Mouse (Mus musculus): ENCODE data around the gene Rap2c. TPM values are rescaled to one million over a fixed set of nuclear protein-coding genes. Genes with fewer than 3 reads are reported as not detected.

Rap2c gene
- polyA plus RNA-seq (2012; rRNA removed), result 6.2 and 7.3 TPM in 2 replicates

DNA sequence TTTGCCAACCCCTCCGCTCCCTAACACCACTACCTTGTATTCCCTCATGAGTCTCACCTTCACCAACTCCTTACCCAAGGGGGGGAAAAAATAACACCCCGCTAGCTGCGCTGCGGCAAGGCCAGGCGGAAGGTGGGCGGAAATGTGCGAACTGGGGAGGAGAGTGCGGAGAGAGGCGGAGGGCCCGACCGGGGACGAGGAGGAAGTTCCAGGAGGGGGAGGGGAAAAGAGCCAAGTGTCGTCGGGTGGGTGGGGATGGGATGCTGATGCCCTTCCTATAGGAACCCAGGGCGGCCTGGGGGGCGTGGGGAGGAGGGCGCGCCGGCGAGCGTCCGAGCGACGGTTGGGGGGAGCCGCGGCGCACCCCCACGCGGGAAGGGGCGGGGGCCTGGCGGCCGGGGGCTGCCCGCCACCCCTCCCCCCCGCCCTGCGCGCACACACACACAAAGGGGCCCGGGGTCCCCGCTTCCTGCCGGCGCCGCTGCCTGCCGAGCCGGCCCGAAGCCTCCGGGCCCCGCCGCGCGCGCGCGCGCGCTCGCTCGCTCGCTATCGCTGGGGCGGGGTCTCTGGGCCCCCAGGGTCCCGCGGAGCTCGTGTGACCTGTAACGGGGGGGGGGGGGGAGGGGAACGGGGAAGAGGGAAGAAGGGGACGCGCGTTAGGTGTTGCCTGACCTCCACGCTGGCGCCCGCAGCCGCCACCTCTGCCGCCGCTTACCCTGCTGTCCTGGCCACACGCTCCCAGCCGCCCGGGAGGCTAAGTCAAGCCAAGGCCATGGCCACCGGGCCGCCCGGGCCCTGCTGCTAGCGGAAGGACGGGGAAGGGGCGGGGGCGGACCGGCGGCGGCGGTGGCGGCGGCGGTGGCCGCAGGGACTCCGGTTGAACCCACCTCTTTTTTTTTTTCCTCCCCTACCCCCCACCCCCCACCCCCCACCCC, at the start of gene Rap2c:
Gene Rap2c, minus strand, starts transcription at position 168 of the 935 bp plus-strand sequence.
- WGBS, result under 1% methylated on average over 45 of the region's 92 CpGs
- DNase-seq, result peak; percentile 73
- peak within 1 kb of the TSS; percentile 89 for H3K27ac ChIP-seq (ENCODE audit: control insufficient read depth, insufficient read depth, low read length)
- peak within 1 kb of the TSS; percentile 98 for H3K4me3 ChIP-seq (ENCODE audit: control insufficient read depth, insufficient read depth, low read length)
- no peaks in the 10 kb centered on the region; the same call in 1 of the 2 replicates for H3K36me3 ChIP-seq (ENCODE audit: control insufficient read depth, insufficient read depth, low read length)
- no peaks in the 10 kb centered on the region for H3K4me1 ChIP-seq (replicated peaks; ENCODE audit: control insufficient read depth, insufficient read depth, low read length)
- no peaks in the 10 kb centered on the region for H3K27me3 ChIP-seq (ENCODE audit: control insufficient read depth, insufficient read depth, low read length)
- TF ChIP-seq CTCF (IDR thresholded peaks at IDR 0.05; ENCODE audit: borderline replicate concordance, control insufficient read depth, extremely low read depth, insufficient read depth, low read length, poor library complexity), result no peak
- TF ChIP-seq POLR2A (IDR thresholded peaks at IDR 0.05; ENCODE audit: control insufficient read depth, extremely low read depth, insufficient read depth, low read length, poor library complexity), result 0 out of 2 replicates have a peak, but pooled peaks have one; percentile 27

DNA sequence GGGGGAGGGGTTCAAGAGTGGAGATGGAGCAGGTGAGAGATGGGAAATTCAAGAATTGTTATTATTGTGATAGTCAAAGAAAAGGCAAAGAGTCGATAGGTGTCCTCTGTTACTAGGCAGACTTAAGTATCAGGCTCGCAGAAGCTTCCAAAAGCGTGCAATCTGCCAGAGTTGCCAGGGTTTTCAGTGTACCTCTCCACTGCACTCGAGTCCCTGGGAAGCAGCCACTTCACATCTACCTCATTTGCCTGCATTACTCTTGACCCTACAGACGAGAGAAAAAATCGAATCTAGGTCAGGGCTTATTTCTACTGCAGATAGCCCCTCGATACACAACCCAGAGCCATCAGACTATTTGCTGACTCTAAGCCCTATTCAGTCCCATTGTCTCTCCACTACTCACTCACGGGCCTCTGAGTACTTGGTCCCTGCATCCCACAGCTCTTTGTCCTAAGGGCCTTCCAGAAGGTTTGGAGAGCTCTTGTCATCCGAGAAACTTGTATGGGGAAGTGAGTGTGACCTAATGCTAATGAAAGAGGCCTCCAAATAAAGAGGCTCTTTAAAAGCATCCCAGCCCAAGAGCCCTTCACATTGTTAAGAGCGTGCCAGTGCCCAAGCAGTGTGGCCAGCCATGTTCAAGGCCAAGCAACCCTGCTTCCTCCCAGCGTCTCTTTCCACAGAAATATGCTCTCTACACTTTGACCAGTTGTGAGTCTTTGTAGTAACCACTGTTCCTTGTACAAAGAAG, 48.9 kb upstream of the Rap2c start:
- Histone ChIP-seq H3K36me3 (ENCODE audit: control insufficient read depth, insufficient read depth, low read length) (no peaks in the 10 kb centered on the region), H3K27me3 (ENCODE audit: control insufficient read depth, insufficient read depth, low read length) (no peaks in the 10 kb centered on the region), H3K27ac (ENCODE audit: control insufficient read depth, insufficient read depth, low read length) (no peak overlapping the region), H3K4me1 (replicated peaks; ENCODE audit: control insufficient read depth, insufficient read depth, low read length) (no peaks in the 10 kb centered on the region), H3K4me3 (ENCODE audit: control insufficient read depth, insufficient read depth, low read length) (no peak overlapping the region)
- TF ChIP-seq CTCF (IDR thresholded peaks at IDR 0.05; ENCODE audit: borderline replicate concordance, control insufficient read depth, extremely low read depth, insufficient read depth, low read length, poor library complexity) (no peak), POLR2A (IDR thresholded peaks at IDR 0.05; ENCODE audit: control insufficient read depth, extremely low read depth, insufficient read depth, low read length, poor library complexity) (no peak)
- 90% methylated on average over 11 of the region's 11 CpGs for WGBS
- no peak for DNase-seq

DNA sequence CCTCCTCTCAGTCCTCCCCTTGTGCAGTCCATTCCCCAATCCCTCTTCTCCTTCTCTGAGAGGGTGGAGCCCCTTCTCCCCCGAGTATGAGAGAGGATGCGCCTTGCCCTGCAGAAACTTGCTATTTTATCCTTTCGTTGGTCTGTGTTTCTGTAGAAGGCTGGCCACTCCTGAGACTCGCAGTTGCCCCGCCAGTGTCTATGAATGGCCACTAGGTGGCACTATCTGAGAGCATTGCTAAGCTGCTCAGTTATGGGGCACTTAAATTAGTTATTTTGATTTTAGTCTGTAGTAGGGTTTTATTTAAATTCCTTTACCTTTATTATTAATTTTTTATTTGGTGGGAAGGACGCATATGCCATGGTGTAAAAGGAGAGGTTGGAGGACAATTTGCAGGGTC, 48.0 kb upstream of the Rap2c start:
- DNase-seq, result peak; percentile 27
- H3K36me3 ChIP-seq (ENCODE audit: control insufficient read depth, insufficient read depth, low read length), result no peaks in the 10 kb centered on the region
- TF ChIP-seq POLR2A (IDR thresholded peaks at IDR 0.05; ENCODE audit: control insufficient read depth, extremely low read depth, insufficient read depth, low read length, poor library complexity), result no peak
- no peak for TF ChIP-seq CTCF (IDR thresholded peaks at IDR 0.05; ENCODE audit: borderline replicate concordance, control insufficient read depth, extremely low read depth, insufficient read depth, low read length, poor library complexity)
- no peak overlapping the region for H3K27ac ChIP-seq (ENCODE audit: control insufficient read depth, insufficient read depth, low read length)
- no peaks in the 10 kb centered on the region for H3K27me3 ChIP-seq (ENCODE audit: control insufficient read depth, insufficient read depth, low read length)
- no peak overlapping the region for H3K4me3 ChIP-seq (ENCODE audit: control insufficient read depth, insufficient read depth, low read length)
- 5% methylated on average over 6 of the region's 6 CpGs for WGBS
- no peaks in the 10 kb centered on the region for H3K4me1 ChIP-seq (replicated peaks; ENCODE audit: control insufficient read depth, insufficient read depth, low read length)

DNA sequence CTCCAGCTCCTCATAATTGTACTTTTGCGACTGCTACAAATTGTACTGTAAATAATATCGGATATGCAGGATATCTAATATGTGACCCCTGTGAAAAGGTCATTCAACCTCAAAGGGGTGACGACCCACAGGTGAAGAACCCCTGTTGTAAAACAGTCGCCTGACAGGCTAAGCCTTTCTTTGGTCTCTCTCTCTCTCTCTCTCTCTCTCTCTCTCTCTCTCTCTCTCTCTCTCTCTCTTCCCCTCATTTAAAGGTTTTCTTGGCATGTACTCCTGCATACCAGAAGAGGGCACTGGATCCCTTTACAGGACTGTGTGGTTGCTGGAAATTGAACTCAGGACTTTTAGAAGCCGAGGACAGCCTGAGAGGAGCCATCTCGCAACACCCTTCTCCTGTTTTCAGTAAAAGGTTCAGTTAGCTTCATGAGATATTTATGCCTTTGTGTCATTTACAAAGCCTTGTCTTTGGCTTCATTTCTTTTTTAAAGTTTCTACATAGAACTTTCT, 47.4 kb upstream of the Rap2c start:
- no peak overlapping the region for H3K4me3 ChIP-seq (ENCODE audit: control insufficient read depth, insufficient read depth, low read length)
- no peak for DNase-seq
- H3K27me3 ChIP-seq (ENCODE audit: control insufficient read depth, insufficient read depth, low read length), result no peaks in the 10 kb centered on the region
- 67% methylated on average over 6 of the region's 6 CpGs for WGBS
- no peak overlapping the region for H3K27ac ChIP-seq (ENCODE audit: control insufficient read depth, insufficient read depth, low read length)
- TF ChIP-seq POLR2A (IDR thresholded peaks at IDR 0.05; ENCODE audit: control insufficient read depth, extremely low read depth, insufficient read depth, low read length, poor library complexity) (no peak), CTCF (IDR thresholded peaks at IDR 0.05; ENCODE audit: borderline replicate concordance, control insufficient read depth, extremely low read depth, insufficient read depth, low read length, poor library complexity) (no peak)
- H3K4me1 ChIP-seq (replicated peaks; ENCODE audit: control insufficient read depth, insufficient read depth, low read length), result no peaks in the 10 kb centered on the region
- no peaks in the 10 kb centered on the region for H3K36me3 ChIP-seq (ENCODE audit: control insufficient read depth, insufficient read depth, low read length)

DNA sequence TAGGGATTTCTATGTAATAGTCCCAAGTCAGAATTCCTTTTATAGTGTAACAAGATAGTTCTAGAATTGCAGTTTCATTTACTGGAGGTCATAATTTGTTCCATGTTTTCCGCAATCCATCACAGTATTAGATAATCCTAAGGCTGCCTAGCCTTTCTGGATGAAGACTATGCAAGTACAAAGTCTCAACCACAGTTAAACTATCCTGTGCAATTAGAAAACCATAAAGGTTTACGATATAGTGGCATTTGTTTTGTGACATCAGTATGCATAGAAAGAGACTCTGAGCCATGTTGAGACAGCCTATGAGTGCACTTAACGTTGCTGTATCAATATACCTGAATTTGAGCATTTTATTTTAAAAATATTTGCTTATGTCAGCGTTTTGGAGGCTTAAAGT, 42.4 kb upstream of the Rap2c start:
- no peaks in the 10 kb centered on the region for H3K36me3 ChIP-seq (ENCODE audit: control insufficient read depth, insufficient read depth, low read length)
- no peaks in the 10 kb centered on the region for H3K4me1 ChIP-seq (replicated peaks; ENCODE audit: control insufficient read depth, insufficient read depth, low read length)
- WGBS, result 76% methylated on average over 4 of the region's 4 CpGs
- no peak overlapping the region for H3K4me3 ChIP-seq (ENCODE audit: control insufficient read depth, insufficient read depth, low read length)
- DNase-seq, result no peak
- no peaks in the 10 kb centered on the region for H3K27me3 ChIP-seq (ENCODE audit: control insufficient read depth, insufficient read depth, low read length)
- no peak for TF ChIP-seq CTCF (IDR thresholded peaks at IDR 0.05; ENCODE audit: borderline replicate concordance, control insufficient read depth, extremely low read depth, insufficient read depth, low read length, poor library complexity)
- no peak for TF ChIP-seq POLR2A (IDR thresholded peaks at IDR 0.05; ENCODE audit: control insufficient read depth, extremely low read depth, insufficient read depth, low read length, poor library complexity)
- H3K27ac ChIP-seq (ENCODE audit: control insufficient read depth, insufficient read depth, low read length), result no peak overlapping the region

DNA sequence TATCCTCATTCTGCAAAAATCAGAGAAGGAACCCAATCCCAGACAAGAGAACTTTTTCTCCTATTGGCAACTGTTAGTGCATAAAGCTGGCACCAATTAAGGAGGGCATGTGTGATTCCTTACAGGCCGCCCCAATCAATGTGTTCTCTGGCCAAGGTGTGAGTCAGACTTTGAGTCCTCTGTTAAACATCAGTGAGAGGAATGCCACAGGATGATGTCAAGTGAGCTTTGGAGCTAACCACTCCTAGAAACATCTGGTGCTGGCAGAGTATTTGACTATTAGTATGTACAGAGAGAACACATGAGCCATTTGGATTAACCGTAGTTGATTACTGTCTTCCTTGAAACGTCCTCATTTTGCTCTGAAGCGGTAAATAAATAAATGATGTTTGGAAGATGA, 40.9 kb upstream of the Rap2c start:
- 88% methylated on average over 4 of the region's 4 CpGs for WGBS
- Histone ChIP-seq H3K4me3 (ENCODE audit: control insufficient read depth, insufficient read depth, low read length) (no peak overlapping the region), H3K4me1 (replicated peaks; ENCODE audit: control insufficient read depth, insufficient read depth, low read length) (no peaks in the 10 kb centered on the region), H3K36me3 (ENCODE audit: control insufficient read depth, insufficient read depth, low read length) (no peaks in the 10 kb centered on the region), H3K27me3 (ENCODE audit: control insufficient read depth, insufficient read depth, low read length) (no peaks in the 10 kb centered on the region), H3K27ac (ENCODE audit: control insufficient read depth, insufficient read depth, low read length) (no peak overlapping the region)
- no peak for DNase-seq
- no peak for TF ChIP-seq POLR2A (IDR thresholded peaks at IDR 0.05; ENCODE audit: control insufficient read depth, extremely low read depth, insufficient read depth, low read length, poor library complexity)
- no peak for TF ChIP-seq CTCF (IDR thresholded peaks at IDR 0.05; ENCODE audit: borderline replicate concordance, control insufficient read depth, extremely low read depth, insufficient read depth, low read length, poor library complexity)

Data from thymus, adult 2 months (tissue).